Mouse (Mus musculus) spleen, adult 2 months (tissue): ENCODE measurements around the gene Pdzd7.

Source experiments
- CTCF ChIP-seq: fragments of 200-500 bp; IDR thresholded peaks from 2 replicates; pipeline ENCODE4 v1.5.1; 2011; ENCODE audit warnings: mild to moderate bottlenecking, inconsistent platforms; ENCODE audit not compliant: insufficient read depth, insufficient read length, insufficient replicate concordance; ENCODE audit errors: extremely low read depth
- POLR2A ChIP-seq: fragments of 200-500 bp; IDR thresholded peaks from 2 replicates; pipeline ENCODE4 v1.6.1; 2011; ENCODE audit warnings: low read depth, low read length, inconsistent platforms

DNA sequence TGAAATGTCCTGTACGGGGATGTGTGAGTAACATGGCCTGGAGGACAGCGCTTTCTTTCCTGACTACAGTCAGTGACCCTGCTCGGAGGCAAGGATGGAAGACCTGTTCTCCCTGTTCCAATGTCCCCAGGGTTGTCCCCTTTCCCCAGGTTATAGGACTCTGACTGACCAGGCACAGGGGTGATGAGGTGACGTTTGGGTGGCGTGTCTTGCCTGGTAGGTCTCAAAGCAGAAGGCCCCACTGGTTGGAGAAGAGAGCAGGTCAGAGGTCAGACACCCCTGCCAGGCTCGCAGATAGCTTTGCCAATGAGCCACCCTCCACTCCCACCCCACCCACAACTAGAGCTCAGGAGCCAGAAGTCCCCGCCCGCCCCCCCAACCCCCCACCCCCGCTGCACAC is 15.9 kb downstream of the Pdzd7 start:
- TF ChIP-seq CTCF (no peak), POLR2A (no peak)
